10 mouse cellular contexts compared by ENCODE assay signal in the genomic region with DNA sequence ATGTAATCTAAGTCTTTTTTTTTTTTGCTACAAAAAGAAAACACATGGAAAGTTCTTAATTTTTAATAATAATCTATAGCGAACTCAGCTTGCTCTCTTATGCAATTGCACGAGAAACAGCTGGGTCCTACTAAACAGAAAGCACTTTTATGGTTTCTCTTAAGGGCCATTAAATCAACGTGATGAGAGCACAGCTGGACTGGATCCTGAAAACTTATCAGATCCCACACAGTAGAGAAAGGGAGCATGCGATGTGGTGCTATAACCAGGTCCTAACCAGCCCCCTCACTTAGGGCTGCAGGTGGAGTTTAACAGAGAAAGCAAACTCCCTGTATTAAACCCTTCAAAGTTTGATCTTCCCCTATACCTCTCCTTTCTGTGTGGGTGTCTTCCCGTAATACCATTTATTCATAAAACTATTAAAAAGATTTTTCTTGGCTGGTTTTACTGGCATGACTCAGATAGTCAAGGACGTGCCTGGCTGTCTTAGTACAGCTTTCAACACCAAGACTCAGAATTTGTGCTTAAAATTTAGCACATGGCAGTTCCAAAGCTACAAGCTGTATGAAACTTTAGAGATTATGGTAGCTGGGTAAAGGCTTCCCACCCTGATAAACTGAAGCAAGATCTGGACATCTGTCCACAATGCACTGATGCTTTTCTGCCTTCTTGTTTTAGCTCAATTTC.
DNase-seq lines count a peak whose midpoint lies in the region; ATAC-seq lines count a peak whose summit lies in the region.
"Had no signal": no experiment of that assay in that cellular context is flagged by ENCODE, and none has a peak within 500 bp of the region (broad histone marks: within the 10 kb centered on the region; RNA-seq: fewer than 3 reads in every experiment).

No protein-coding gene starts in this region.

- peak; percentile 6 for DNase-seq in heart, adult 8-10 months (ENCODE audit: low spot score)
- DNase-seq in heart, postnatal 14 days = no peak
- peak; percentile 7 to 33 for DNase-seq in kidney, postnatal 4 days
- DNase-seq in kidney, postnatal 25 days = no peak
- DNase-seq in fat pad, adult 2 months (ENCODE audit: extremely low read depth, low read depth, low spot score) = peak; percentile 47
- DNase-seq in skeletal muscle tissue, adult 2 months (ENCODE audit: low read depth, low spot score) = peak; percentile 13
- DNase-seq: cerebellum, adult 2 months; layer of hippocampus, postnatal 36 days had no signal

- ATAC-seq in granulocyte monocyte progenitor cell, adult 5-6 weeks (replicated peaks; ENCODE audit: poor library complexity, severe bottlenecking) = no peak
- ATAC-seq: Patski had no signal

- intact Hi-C loops in heart, postnatal 14 days (cut with DNase I) = no loop called here

Comparison
In these comparisons a context has a peak if more than half of its experiments do, and no peak if none do; other contexts are left out.
1. DNase-seq: peak in heart, adult 8-10 months (single experiment), kidney, postnatal 4 days (2 of 2), fat pad, adult 2 months (single experiment) and skeletal muscle tissue, adult 2 months (single experiment); none in heart, postnatal 14 days (0 of 2) and kidney, postnatal 25 days (0 of 2).